Mouse (Mus musculus) midbrain, embryonic 16.5 days (tissue): Measurements from ENCODE around the gene Acoxl. TPM values are rescaled to one million over a fixed set of nuclear protein-coding genes. Genes with fewer than 3 reads are reported as not detected.
A peak's percentile ranks its signal among the peaks of the same experiment; 100 is the strongest.

Experiments used
- ATAC-seq: fragments of 200-750 bp; cut with Nextera tagmentation; 2 replicates; pipeline ENCODE4 v1.8.0; 2017; ENCODE audit warnings: moderate TSS enrichment
- H3K27ac ChIP-seq: fragments of 300-500 bp; sonication (generic); 2 replicates; pipeline ENCODE4 v1.5.1; 2014; ENCODE audit warnings: mild to moderate bottlenecking, low read length, mixed read lengths
- H3K27me3 ChIP-seq: fragments of 300-500 bp; sonication (generic); 2 replicates; pipeline ENCODE4 v1.6.1; 2014; ENCODE audit warnings: low read depth, low read length, mixed read lengths; ENCODE audit not compliant: control insufficient read depth, insufficient read depth
- H3K36me3 ChIP-seq: fragments of 300-500 bp; sonication (generic); 2 replicates; pipeline ENCODE4 v1.6.1; 2014; ENCODE audit warnings: mild to moderate bottlenecking, low read length, moderate library complexity, mixed read lengths; ENCODE audit not compliant: control insufficient read depth, insufficient read depth
- H3K4me1 ChIP-seq: fragments of 300-500 bp; sonication (generic); 2 replicates; pipeline ENCODE4 v1.6.1; 2014; ENCODE audit warnings: mild to moderate bottlenecking, low read length, mixed read lengths; ENCODE audit not compliant: control insufficient read depth, insufficient read depth
- H3K4me2 ChIP-seq: fragments of 300-500 bp; sonication (generic); 2 replicates; pipeline ENCODE4 v1.6.1; 2014; ENCODE audit warnings: mild to moderate bottlenecking, low read length, mixed read lengths
- H3K4me3 ChIP-seq: fragments of 300-500 bp; sonication (generic); 2 replicates; pipeline ENCODE4 v1.5.1; 2014; ENCODE audit warnings: low read depth, mild to moderate bottlenecking, low read length, moderate library complexity, mixed read lengths
- H3K9ac ChIP-seq: fragments of 300-500 bp; sonication (generic); 2 replicates; pipeline ENCODE4 v1.6.1; 2014; ENCODE audit warnings: low read depth, low read length, mixed read lengths
- H3K9me3 ChIP-seq: fragments of 300-500 bp; sonication (generic); replicated peaks from 2 replicates; pipeline ENCODE4 v1.6.1; 2014; ENCODE audit warnings: mild to moderate bottlenecking, low read length, mixed read lengths; ENCODE audit not compliant: control insufficient read depth, poor library complexity, severe bottlenecking
- WGBS: fragments of 180-500 bp; shearing (Covaris S2); extraction: QIAGEN DNeasy Blood & Tissue Kit; methylation state at CpG from one replicate; pipeline ENCODE4 v1.1.7; 2014; 5-methylcytosine and 5-hydroxymethylcytosine counted together
- polyA plus RNA-seq: library from polyadenylated mRNA; unstranded; fragments of >200 nt; fragmentation: Nextera tagmentation; extraction: Ambion mirVana; gene quantifications from 2 replicates; pipeline ENCODE4 v1.2.1, GENCODE M21; 2015

Gene Acoxl
- polyA plus RNA-seq, 1 experiment from 2014 or later: not detected

GRCm38 (mm10) chr2:127990856-127991479, 152.3 kb downstream of the Acoxl start:
- H3K36me3 ChIP-seq: no peaks in the 10 kb centered on the region
- H3K27me3 ChIP-seq: no peaks in the 10 kb centered on the region
- no peak for ATAC-seq
- H3K4me3 ChIP-seq: no peak overlapping the region
- H3K9ac ChIP-seq: no peak overlapping the region
- H3K27ac ChIP-seq: no peak overlapping the region
- no peaks in the 10 kb centered on the region for H3K9me3 ChIP-seq
- H3K4me2 ChIP-seq: no peak overlapping the region
- 41% methylated on average over 6 of the region's 6 CpGs for WGBS
- no peaks in the 10 kb centered on the region for H3K4me1 ChIP-seq

- Histone ChIP-seq H3K36me3 (no peaks in the 10 kb centered on the region), H3K4me3 (no peak overlapping the region), H3K27me3 (no peaks in the 10 kb centered on the region), H3K27ac (no peak overlapping the region), H3K4me2 (no peak overlapping the region), H3K9ac (no peak overlapping the region), H3K9me3 (no peaks in the 10 kb centered on the region), H3K4me1 (no peaks in the 10 kb centered on the region)
- ATAC-seq: no peak
- 89% methylated on average over 1 of the region's 1 CpGs for WGBS
These were observed 153.0 kb downstream of the Acoxl start for GRCm38 (mm10) chr2:127991656-127992055.

GRCm38 (mm10) chr2:128008662-128009423, 170.2 kb downstream of the Acoxl start:
- Histone ChIP-seq H3K9ac (no peak overlapping the region), H3K9me3 (no peaks in the 10 kb centered on the region), H3K27ac (no peak overlapping the region), H3K4me1 (no peaks in the 10 kb centered on the region), H3K27me3 (no peaks in the 10 kb centered on the region), H3K4me2 (no peak overlapping the region), H3K36me3 (no peaks in the 10 kb centered on the region), H3K4me3 (no peak overlapping the region)
- 94% methylated on average over 17 of the region's 17 CpGs for WGBS
- no peak for ATAC-seq

GRCm38 (mm10) chr2:128014613-128015012, 175.9 kb downstream of the Acoxl start:
- no peak overlapping the region for H3K27ac ChIP-seq
- H3K27me3 ChIP-seq: no peaks in the 10 kb centered on the region
- H3K9ac ChIP-seq: no peak overlapping the region
- ATAC-seq: no peak
- WGBS: 69% methylated on average over 2 of the region's 2 CpGs
- no peak overlapping the region for H3K4me2 ChIP-seq
- no peaks in the 10 kb centered on the region for H3K9me3 ChIP-seq
- H3K4me1 ChIP-seq: no peaks in the 10 kb centered on the region
- H3K4me3 ChIP-seq: no peak overlapping the region
- H3K36me3 ChIP-seq: no peaks in the 10 kb centered on the region

GRCm38 (mm10) chr2:128015602-128016001, 176.9 kb downstream of the Acoxl start:
- H3K27ac ChIP-seq: no peak overlapping the region
- H3K36me3 ChIP-seq: no peaks in the 10 kb centered on the region
- H3K27me3 ChIP-seq: no peaks in the 10 kb centered on the region
- no peaks in the 10 kb centered on the region for H3K9me3 ChIP-seq
- no peak overlapping the region for H3K9ac ChIP-seq
- peaks cover 6% of the 10 kb centered on the region; the same call in 1 of the 2 replicates for H3K4me1 ChIP-seq
- no peak for ATAC-seq
- H3K4me2 ChIP-seq: no peak overlapping the region
- no peak overlapping the region for H3K4me3 ChIP-seq
- WGBS: 82% methylated on average over 8 of the region's 8 CpGs

- 15% methylated on average over 7 of the region's 7 CpGs for WGBS
- peaks cover 6% of the 10 kb centered on the region; the same call in 1 of the 2 replicates for H3K4me1 ChIP-seq
- H3K4me2 ChIP-seq: no peak overlapping the region
- peak; percentile 58; the same call in 1 of the 2 replicates for ATAC-seq
- H3K27me3 ChIP-seq: no peaks in the 10 kb centered on the region
- H3K9ac ChIP-seq: no peak overlapping the region
- no peaks in the 10 kb centered on the region for H3K9me3 ChIP-seq
- no peak overlapping the region for H3K27ac ChIP-seq
- no peaks in the 10 kb centered on the region for H3K36me3 ChIP-seq
- no peak overlapping the region for H3K4me3 ChIP-seq
These were observed 181.6 kb downstream of the Acoxl start for GRCm38 (mm10) chr2:128020039-128020907.

GRCm38 (mm10) chr2:128020908-128021193, 182.2 kb downstream of the Acoxl start:
- Histone ChIP-seq H3K9ac (no peak overlapping the region), H3K27ac (no peak overlapping the region)
- peak; percentile 28; the same call in 1 of the 2 replicates for ATAC-seq

GRCm38 (mm10) chr2:128023855-128024254, 185.2 kb downstream of the Acoxl start:
- no peak overlapping the region for H3K4me2 ChIP-seq

More at GRCm38 (mm10) chr2:128020908-128021193, 182.2 kb downstream of the Acoxl start:
- Histone ChIP-seq H3K9me3 (no peaks in the 10 kb centered on the region), H3K27me3 (no peaks in the 10 kb centered on the region), H3K4me2 (no peak overlapping the region), H3K4me3 (no peak overlapping the region), H3K36me3 (no peaks in the 10 kb centered on the region), H3K4me1 (peaks cover 6% of the 10 kb centered on the region; the same call in 1 of the 2 replicates)

More at GRCm38 (mm10) chr2:128023855-128024254, 185.2 kb downstream of the Acoxl start:
- Histone ChIP-seq H3K27me3 (no peaks in the 10 kb centered on the region), H3K27ac (no peak overlapping the region), H3K9ac (no peak overlapping the region), H3K4me3 (no peak overlapping the region), H3K36me3 (no peaks in the 10 kb centered on the region), H3K9me3 (no peaks in the 10 kb centered on the region), H3K4me1 (peaks cover 6% of the 10 kb centered on the region; the same call in 1 of the 2 replicates)
- ATAC-seq: no peak
- 95% methylated on average over 2 of the region's 2 CpGs for WGBS
